Mouse (Mus musculus): ENCODE measurements around the gene Ykt6. TPM values are rescaled to one million over a fixed set of nuclear protein-coding genes. Genes with fewer than 3 reads are reported as not detected.
"Not testable (repeated sequence)": the region's sequence is repeated elsewhere in the genome, so short reads cannot be mapped to it uniquely, and the experiment has no call there.

Gene Ykt6
- total and polyA plus RNA-seq, 3 experiments: 11.6 to 51.5 (median 22.5) TPM

GRCm38 (mm10) chr11:5999832-6000771 lies 44.6 kb downstream of the Ykt6 start:
- H3K4me3 ChIP-seq (ENCODE audit: low read depth, low read length): no peak overlapping the region
- DNase-seq (ENCODE audit: low spot score): no peak

GRCm38 (mm10) chr11:6000961-6001682 lies 45.6 kb downstream of the Ykt6 start:
- H3K27me3 ChIP-seq (ENCODE audit: insufficient read depth, low read length): peaks cover 16% of the 10 kb centered on the region; the same call in 1 of the 2 replicates
- no peaks in the 10 kb centered on the region; the same call in 1 of the 2 replicates for H3K9me3 ChIP-seq (replicated peaks)
- no peak for DNase-seq (ENCODE audit: low spot score)
- no peak for ATAC-seq (ENCODE audit: extremely low read depth, insufficient number of reproducible peaks, low FRiP score, poor library complexity, severe bottlenecking)
- no peak overlapping the region for H3K4me3 ChIP-seq (ENCODE audit: low read depth, low read length)
- no peak for TF ChIP-seq POLR2AphosphoS5 (IDR thresholded peaks at IDR 0.05; ENCODE audit: insufficient replicate concordance, low read depth, low read length)
- TF ChIP-seq TAL1 (conservative IDR thresholded peaks at IDR 0.05; ENCODE audit: low read depth, low read length): no peak
- TF ChIP-seq CTCF (IDR thresholded peaks at IDR 0.05; ENCODE audit: low read depth, low read length): no peak
- no peak for TF ChIP-seq GATA1 (IDR thresholded peaks at IDR 0.05; ENCODE audit: borderline replicate concordance, low read length)
- H3K4me1 ChIP-seq (ENCODE audit: insufficient read depth, low read depth, low read length): peaks cover under 1% of the 10 kb centered on the region; the same call in 1 of the 2 replicates
- H3K36me3 ChIP-seq (replicated peaks): no peaks in the 10 kb centered on the region

More at GRCm38 (mm10) chr11:5999832-6000771, 44.6 kb downstream of the Ykt6 start:
- ATAC-seq (ENCODE audit: extremely low read depth, insufficient number of reproducible peaks, low FRiP score, poor library complexity, severe bottlenecking): no peak
- Histone ChIP-seq H3K9me3 (replicated peaks) (no peaks in the 10 kb centered on the region; the same call in 1 of the 2 replicates), H3K4me1 (ENCODE audit: insufficient read depth, low read depth, low read length) (peaks cover 2% of the 10 kb centered on the region; the same call in 1 of the 2 replicates), H3K27me3 (ENCODE audit: insufficient read depth, low read length) (peaks cover 24% of the 10 kb centered on the region), H3K36me3 (replicated peaks) (no peaks in the 10 kb centered on the region)
- no peak for TF ChIP-seq POLR2AphosphoS5 (IDR thresholded peaks at IDR 0.05; ENCODE audit: insufficient replicate concordance, low read depth, low read length)

DNA sequence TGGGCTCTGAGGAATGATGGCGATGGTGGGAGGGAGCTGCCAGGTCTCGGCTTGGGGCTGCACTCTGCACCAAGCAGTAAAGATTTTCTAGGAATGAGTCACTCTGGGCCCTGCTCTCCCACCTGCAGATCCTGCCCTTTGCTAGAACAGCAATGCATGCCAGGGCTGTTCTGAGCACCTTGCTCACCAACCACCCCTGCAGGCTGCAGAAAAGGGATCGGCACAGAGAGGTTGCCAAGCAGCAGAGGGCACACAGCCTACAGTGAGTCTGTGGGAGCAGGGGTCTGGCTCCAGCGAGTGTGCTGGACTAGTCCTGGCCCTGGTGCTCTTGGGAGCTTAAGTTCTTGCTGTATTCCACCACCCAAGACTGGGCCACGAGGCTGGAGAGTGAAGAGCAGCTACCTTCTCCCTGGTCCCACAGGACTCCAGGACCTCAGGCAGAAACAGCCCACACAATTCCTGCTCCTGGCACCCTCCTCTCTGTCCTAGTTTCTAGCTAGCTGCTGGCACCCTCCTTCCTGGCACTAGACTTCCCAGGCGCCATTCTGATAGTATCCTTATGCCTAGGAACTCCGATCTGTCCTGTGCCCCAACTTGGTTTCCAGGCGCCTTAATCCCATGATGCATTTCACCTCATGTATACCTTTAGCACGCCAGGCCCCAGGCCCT lies 46.6 kb downstream of the Ykt6 start:
- Histone ChIP-seq H3K9me3 (replicated peaks) (no peaks in the 10 kb centered on the region; the same call in 1 of the 2 replicates), H3K4me3 (ENCODE audit: low read depth, low read length) (no peak overlapping the region), H3K27me3 (ENCODE audit: insufficient read depth, low read length) (peaks cover 16% of the 10 kb centered on the region; the same call in 1 of the 2 replicates), H3K36me3 (replicated peaks) (no peaks in the 10 kb centered on the region), H3K4me1 (ENCODE audit: insufficient read depth, low read depth, low read length) (no peaks in the 10 kb centered on the region; the same call in 1 of the 2 replicates)
- no peak for DNase-seq (ENCODE audit: low spot score)
- ATAC-seq (ENCODE audit: extremely low read depth, insufficient number of reproducible peaks, low FRiP score, poor library complexity, severe bottlenecking): no peak
- TF ChIP-seq TAL1 (conservative IDR thresholded peaks at IDR 0.05; ENCODE audit: low read depth, low read length) (no peak), GATA2 (IDR thresholded peaks at IDR 0.05; ENCODE audit: borderline replicate concordance, low read depth, low read length) (no peak), CTCF (IDR thresholded peaks at IDR 0.05; ENCODE audit: low read depth, low read length) (no peak), GATA1 (IDR thresholded peaks at IDR 0.05; ENCODE audit: borderline replicate concordance, low read length) (no peak), POLR2AphosphoS5 (IDR thresholded peaks at IDR 0.05; ENCODE audit: insufficient replicate concordance, low read depth, low read length) (no peak)

- Histone ChIP-seq H3K4me1 (ENCODE audit: insufficient read depth, low read depth, low read length) (no peaks in the 10 kb centered on the region; the same call in 1 of the 2 replicates), H3K36me3 (replicated peaks) (no peaks in the 10 kb centered on the region), H3K4me3 (ENCODE audit: low read depth, low read length) (no peak overlapping the region), H3K9me3 (replicated peaks) (no peaks in the 10 kb centered on the region; the same call in 1 of the 2 replicates), H3K27me3 (ENCODE audit: insufficient read depth, low read length) (peaks cover 16% of the 10 kb centered on the region; the same call in 1 of the 2 replicates)
- no peak for TF ChIP-seq TAL1 (conservative IDR thresholded peaks at IDR 0.05; ENCODE audit: low read depth, low read length)
- no peak for TF ChIP-seq POLR2AphosphoS5 (IDR thresholded peaks at IDR 0.05; ENCODE audit: insufficient replicate concordance, low read depth, low read length)
- no peak for TF ChIP-seq GATA1 (IDR thresholded peaks at IDR 0.05; ENCODE audit: borderline replicate concordance, low read length)
- TF ChIP-seq GATA2 (IDR thresholded peaks at IDR 0.05; ENCODE audit: borderline replicate concordance, low read depth, low read length): no peak
- ATAC-seq (ENCODE audit: extremely low read depth, insufficient number of reproducible peaks, low FRiP score, poor library complexity, severe bottlenecking) (no peak), DNase-seq (ENCODE audit: low spot score) (no peak)
These were observed 47.6 kb downstream of the Ykt6 start for GRCm38 (mm10) chr11:6003046-6003639.

- ATAC-seq (ENCODE audit: extremely low read depth, insufficient number of reproducible peaks, low FRiP score, poor library complexity, severe bottlenecking); H3K36me3 ChIP-seq (replicated peaks); DNase-seq (ENCODE audit: low spot score); H3K4me1 ChIP-seq (ENCODE audit: insufficient read depth, low read depth, low read length); H3K9me3 ChIP-seq (replicated peaks); H3K4me3 ChIP-seq (ENCODE audit: low read depth, low read length): not testable (repeated sequence)
- peaks cover 16% of the 10 kb centered on the region; the same call in 1 of the 2 replicates for H3K27me3 ChIP-seq (ENCODE audit: insufficient read depth, low read length)
These were observed 50.0 kb downstream of the Ykt6 start for GRCm38 (mm10) chr11:6005374-6006043.

DNA sequence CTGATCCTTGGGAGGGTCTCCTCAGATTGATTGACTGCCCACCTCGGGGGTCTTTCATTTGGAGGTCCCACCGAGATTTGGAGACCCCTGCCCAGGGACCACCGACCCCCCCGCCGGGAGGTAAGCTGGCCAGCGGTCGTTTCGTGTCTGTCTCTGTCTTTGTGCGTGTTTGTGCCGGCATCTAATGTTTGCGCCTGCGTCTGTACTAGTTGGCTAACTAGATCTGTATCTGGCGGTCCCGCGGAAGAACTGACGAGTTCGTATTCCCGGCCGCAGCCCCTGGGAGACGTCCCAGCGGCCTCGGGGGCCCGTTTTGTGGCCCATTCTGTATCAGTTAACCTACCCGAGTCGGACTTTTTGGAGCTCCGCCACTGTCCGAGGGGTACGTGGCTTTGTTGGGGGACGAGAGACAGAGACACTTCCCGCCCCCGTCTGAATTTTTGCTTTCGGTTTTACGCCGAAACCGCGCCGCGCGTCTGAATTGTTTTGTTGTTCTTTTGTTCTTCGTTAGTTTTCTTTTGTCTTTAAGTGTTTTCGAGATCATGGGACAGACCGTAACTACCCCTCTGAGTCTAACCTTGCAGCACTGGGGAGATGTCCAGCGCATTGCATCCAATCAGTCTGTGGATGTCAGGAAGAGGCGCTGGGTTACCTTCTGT lies 51.0 kb downstream of the Ykt6 start:
- not testable (repeated sequence) for H3K36me3 ChIP-seq (replicated peaks); ATAC-seq (ENCODE audit: extremely low read depth, insufficient number of reproducible peaks, low FRiP score, poor library complexity, severe bottlenecking); H3K27me3 ChIP-seq (ENCODE audit: insufficient read depth, low read length); DNase-seq (ENCODE audit: low spot score); H3K4me3 ChIP-seq (ENCODE audit: low read depth, low read length); H3K9me3 ChIP-seq (replicated peaks); H3K4me1 ChIP-seq (ENCODE audit: insufficient read depth, low read depth, low read length)

DNA sequence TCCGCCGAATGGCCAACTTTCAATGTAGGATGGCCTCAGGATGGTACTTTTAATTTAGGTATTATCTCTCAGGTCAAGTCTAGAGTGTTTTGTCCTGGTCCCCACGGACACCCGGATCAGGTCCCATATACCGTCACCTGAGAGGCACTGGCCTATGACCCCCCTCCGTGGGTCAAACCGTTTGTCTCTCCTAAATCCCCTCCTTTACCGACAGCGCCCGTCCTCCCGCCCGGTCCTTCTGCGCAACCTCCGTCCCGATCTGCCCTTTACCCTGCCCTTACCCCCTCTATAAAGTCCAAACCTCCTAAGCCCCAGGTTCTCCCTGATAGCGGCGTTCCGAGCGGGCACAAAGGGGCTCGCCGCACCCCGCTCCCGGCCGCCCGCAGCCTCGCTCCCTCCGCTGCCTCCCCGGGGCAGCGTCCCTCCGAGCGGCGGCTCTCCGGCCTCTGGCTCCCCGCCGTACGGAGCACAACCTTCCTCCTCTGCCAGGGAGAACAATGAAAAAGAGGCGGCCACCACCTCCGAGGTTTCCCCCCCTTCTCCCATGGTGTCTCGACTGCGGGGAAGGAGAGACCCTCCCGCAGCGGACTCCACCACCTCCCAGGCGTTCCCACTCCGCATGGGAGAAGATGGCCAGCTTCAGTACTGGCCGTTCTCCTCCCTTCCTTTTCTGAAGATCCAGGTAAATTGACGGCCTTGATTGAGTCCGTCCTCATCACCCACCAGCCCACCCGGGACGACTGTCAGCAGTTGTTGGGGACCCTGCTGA lies 51.7 kb downstream of the Ykt6 start:
- ATAC-seq (ENCODE audit: extremely low read depth, insufficient number of reproducible peaks, low FRiP score, poor library complexity, severe bottlenecking); H3K9me3 ChIP-seq (replicated peaks); H3K36me3 ChIP-seq (replicated peaks); H3K27me3 ChIP-seq (ENCODE audit: insufficient read depth, low read length); H3K4me1 ChIP-seq (ENCODE audit: insufficient read depth, low read depth, low read length); H3K4me3 ChIP-seq (ENCODE audit: low read depth, low read length); DNase-seq (ENCODE audit: low spot score): not testable (repeated sequence)

GRCm38 (mm10) chr11:6007779-6008128 lies 52.3 kb downstream of the Ykt6 start:
- not testable (repeated sequence) for H3K4me1 ChIP-seq (ENCODE audit: insufficient read depth, low read depth, low read length); H3K9me3 ChIP-seq (replicated peaks); DNase-seq (ENCODE audit: low spot score); H3K4me3 ChIP-seq (ENCODE audit: low read depth, low read length); H3K36me3 ChIP-seq (replicated peaks); H3K27me3 ChIP-seq (ENCODE audit: insufficient read depth, low read length); ATAC-seq (ENCODE audit: extremely low read depth, insufficient number of reproducible peaks, low FRiP score, poor library complexity, severe bottlenecking)

All from G1E (cell line).